Mouse (Mus musculus) brain, embryonic 14.5 days (tissue): Measurements from ENCODE around the gene Mmp19.

Experiments used
- CTCF ChIP-seq: fragments of 200-500 bp; IDR thresholded peaks from 2 replicates; pipeline ENCODE4 v1.5.1; 2012; ENCODE audit warnings: inconsistent platforms, mild to moderate bottlenecking, moderate library complexity, borderline replicate concordance; ENCODE audit not compliant: insufficient read depth, insufficient read length; ENCODE audit errors: extremely low read depth
- POLR2A ChIP-seq: fragments of 200-500 bp; IDR thresholded peaks from 2 replicates; pipeline ENCODE4 v1.6.1; 2012; ENCODE audit warnings: mild to moderate bottlenecking, inconsistent platforms, borderline replicate concordance; ENCODE audit not compliant: poor library complexity, insufficient read depth, insufficient read length, severe bottlenecking; ENCODE audit errors: extremely low read depth

DNA sequence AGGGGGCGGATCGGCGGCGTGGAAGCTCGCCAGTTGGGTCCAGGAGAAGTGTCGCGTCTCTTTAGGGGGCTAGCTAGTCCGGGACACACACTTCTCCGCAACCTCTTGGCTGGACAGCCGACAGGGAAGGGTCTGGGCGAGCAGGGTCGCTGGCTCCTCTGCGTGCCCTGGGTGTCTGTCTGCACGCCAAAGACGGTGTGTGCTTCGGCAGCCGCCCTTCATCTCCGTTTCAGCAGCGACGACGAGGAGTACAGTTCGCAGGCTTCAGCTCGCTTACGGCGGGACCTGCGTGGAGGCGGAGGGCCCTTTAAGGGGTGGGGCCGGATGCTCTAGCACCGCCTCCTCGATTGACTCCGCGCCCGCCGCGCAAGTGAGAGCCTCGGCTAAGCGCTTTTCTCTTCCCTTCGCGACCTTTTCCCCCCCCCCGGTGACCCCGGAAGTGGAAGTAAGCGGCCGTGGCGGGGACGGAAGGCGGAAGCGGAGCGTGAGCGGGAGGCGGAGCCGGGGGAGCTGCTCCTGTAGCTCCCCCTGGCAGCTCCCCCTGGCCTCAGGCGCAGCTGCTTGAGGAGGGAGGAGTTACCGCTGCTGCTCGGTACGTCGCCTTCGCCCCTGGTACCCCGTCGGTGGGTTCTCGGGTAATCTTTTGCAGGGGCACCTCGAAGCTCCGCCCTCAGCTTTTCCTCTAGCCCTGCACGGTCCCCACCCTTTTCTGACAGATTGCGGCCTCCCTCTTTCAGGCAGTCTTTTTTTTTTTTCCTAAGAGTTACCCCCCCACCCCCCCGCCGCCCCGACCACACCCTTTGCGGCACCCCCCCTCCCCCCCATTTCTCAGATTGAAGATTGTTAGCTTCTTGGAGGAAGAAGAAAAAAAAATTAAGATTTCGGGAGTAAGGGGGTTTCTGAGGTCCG lies 14.6 kb downstream of the Mmp19 start:
- TF ChIP-seq POLR2A (peak; percentile 33; the same call in 1 of the 2 replicates), CTCF (no peak)
